Mouse (Mus musculus): ENCODE measurements around the gene Nars2. TPM values are rescaled to one million over a fixed set of nuclear protein-coding genes. Genes with fewer than 3 reads are reported as not detected.

Nars2 gene
- polyA plus RNA-seq, 2 experiments: 4.9 to 16.1 TPM

GRCm38 (mm10) chr7:96987676-96988075 is 36.4 kb downstream of the Nars2 start:
- TF ChIP-seq CTCF (IDR thresholded peaks at IDR 0.05; ENCODE audit: low read depth) (no peak), EP300 (IDR thresholded peaks at IDR 0.05; ENCODE audit: low read depth) (no peak)
- WGBS (ENCODE audit: insufficient replicate concordance): 67% methylated on average over 4 of the region's 4 CpGs
- H3K4me3 ChIP-seq (ENCODE audit: insufficient read depth in 1 of 2, low read depth in 2 of 2, low read length in 2 of 2): no peak overlapping the region
- no peak overlapping the region for H3K9ac ChIP-seq (replicated peaks)
- peaks cover 0 to 4% of the 10 kb centered on the region in 2 experiments; a peak in 1 of 4 replicates for H3K4me1 ChIP-seq (replicated peaks; ENCODE audit: control insufficient read depth in 2 of 2, insufficient read depth in 2 of 2, low read length in 1 of 2)
- H3K4me2 ChIP-seq (ENCODE audit: low read depth): no peak overlapping the region
- no peaks in the 10 kb centered on the region for H3K9me3 ChIP-seq (ENCODE audit: control insufficient read depth, low read length)
- H3K27ac ChIP-seq: no peak overlapping the region
- DNase-seq (ENCODE audit: low read depth in 3 of 3, low spot score in 3 of 3): no peak
- ATAC-seq (ENCODE audit: insufficient read depth): no peak
- no peaks in the 10 kb centered on the region for H3K27me3 ChIP-seq (ENCODE audit: control insufficient read depth, insufficient read depth, low read length)
- H3K36me3 ChIP-seq (replicated peaks; ENCODE audit: control insufficient read depth, insufficient read depth, low read depth): no peaks in the 10 kb centered on the region

GRCm38 (mm10) chr7:97012956-97013355 is 61.7 kb downstream of the Nars2 start:
- H3K4me1 ChIP-seq (replicated peaks; ENCODE audit: control insufficient read depth in 2 of 2, insufficient read depth in 2 of 2, low read length in 1 of 2): 0 out of 4 replicates have a peak, but pooled peaks cover 0 to 2% of the 10 kb centered on the region in 2 experiments
- 18% methylated on average over 3 of the region's 3 CpGs for whole genome bisulfite sequencing (ENCODE audit: insufficient replicate concordance)
- ATAC-seq (ENCODE audit: insufficient read depth): no peak

GRCm38 (mm10) chr7:97018005-97018404 is 66.7 kb downstream of the Nars2 start:
- no peak overlapping the region for H3K4me3 ChIP-seq (ENCODE audit: insufficient read depth in 1 of 2, low read depth in 2 of 2, low read length in 2 of 2)
- H3K36me3 ChIP-seq (replicated peaks; ENCODE audit: control insufficient read depth, insufficient read depth, low read depth): no peaks in the 10 kb centered on the region
- H3K4me1 ChIP-seq (replicated peaks; ENCODE audit: control insufficient read depth in 2 of 2, insufficient read depth in 2 of 2, low read length in 1 of 2): 0 out of 4 replicates have a peak, but pooled peaks cover 0 to under 1% of the 10 kb centered on the region in 2 experiments
- no peaks in the 10 kb centered on the region for H3K27me3 ChIP-seq (ENCODE audit: control insufficient read depth, insufficient read depth, low read length)
- ATAC-seq (ENCODE audit: insufficient read depth): no peak
- H3K27ac ChIP-seq: no peak overlapping the region
- no peak for DNase-seq (ENCODE audit: low read depth in 3 of 3, low spot score in 3 of 3)
- TF ChIP-seq CTCF (IDR thresholded peaks at IDR 0.05; ENCODE audit: low read depth) (no peak), EP300 (IDR thresholded peaks at IDR 0.05; ENCODE audit: low read depth) (no peak)
- 21% methylated on average over 4 of the region's 4 CpGs for WGBS (ENCODE audit: insufficient replicate concordance)
- H3K9ac ChIP-seq (replicated peaks): no peak overlapping the region
- no peaks in the 10 kb centered on the region; the same call in 1 of the 2 replicates for H3K9me3 ChIP-seq (ENCODE audit: control insufficient read depth, low read length)
- H3K4me2 ChIP-seq (ENCODE audit: low read depth): no peak overlapping the region

More at GRCm38 (mm10) chr7:97012956-97013355, 61.7 kb downstream of the Nars2 start:
- DNase-seq (ENCODE audit: low read depth in 3 of 3, low spot score in 3 of 3): no peak
- Histone ChIP-seq H3K27ac (no peak overlapping the region), H3K9ac (replicated peaks) (no peak overlapping the region), H3K9me3 (ENCODE audit: control insufficient read depth, low read length) (no peaks in the 10 kb centered on the region; the same call in 1 of the 2 replicates), H3K36me3 (replicated peaks; ENCODE audit: control insufficient read depth, insufficient read depth, low read depth) (no peaks in the 10 kb centered on the region), H3K4me3 (ENCODE audit: insufficient read depth in 1 of 2, low read depth in 2 of 2, low read length in 2 of 2) (no peak overlapping the region), H3K4me2 (ENCODE audit: low read depth) (no peak overlapping the region), H3K27me3 (ENCODE audit: control insufficient read depth, insufficient read depth, low read length) (no peaks in the 10 kb centered on the region)
- TF ChIP-seq CTCF (IDR thresholded peaks at IDR 0.05; ENCODE audit: low read depth) (no peak), EP300 (IDR thresholded peaks at IDR 0.05; ENCODE audit: low read depth) (no peak)

- Histone ChIP-seq H3K4me3 (ENCODE audit: insufficient read depth in 1 of 2, low read depth in 2 of 2, low read length in 2 of 2) (no peak overlapping the region), H3K27me3 (ENCODE audit: control insufficient read depth, insufficient read depth, low read length) (no peaks in the 10 kb centered on the region), H3K4me1 (replicated peaks; ENCODE audit: control insufficient read depth in 2 of 2, insufficient read depth in 2 of 2, low read length in 1 of 2) (no peaks in the 10 kb centered on the region), H3K27ac (no peak overlapping the region), H3K9me3 (ENCODE audit: control insufficient read depth, low read length) (no peaks in the 10 kb centered on the region; the same call in 1 of the 2 replicates), H3K9ac (replicated peaks) (no peak overlapping the region), H3K4me2 (ENCODE audit: low read depth) (no peak overlapping the region), H3K36me3 (replicated peaks; ENCODE audit: control insufficient read depth, insufficient read depth, low read depth) (no peaks in the 10 kb centered on the region)
- DNase-seq (ENCODE audit: low read depth in 3 of 3, low spot score in 3 of 3): no peak
- ATAC-seq (ENCODE audit: insufficient read depth): no peak
- TF ChIP-seq EP300 (IDR thresholded peaks at IDR 0.05; ENCODE audit: low read depth) (no peak), CTCF (IDR thresholded peaks at IDR 0.05; ENCODE audit: low read depth) (no peak)
- 69% methylated on average over 3 of the region's 3 CpGs for WGBS (ENCODE audit: insufficient replicate concordance)
Observed at GRCm38 (mm10) chr7:97018418-97018817, 67.1 kb downstream of the Nars2 start.

- Histone ChIP-seq H3K27ac (no peak overlapping the region), H3K27me3 (ENCODE audit: control insufficient read depth, insufficient read depth, low read length) (no peaks in the 10 kb centered on the region), H3K9ac (replicated peaks) (no peak overlapping the region), H3K4me2 (ENCODE audit: low read depth) (no peak overlapping the region), H3K36me3 (replicated peaks; ENCODE audit: control insufficient read depth, insufficient read depth, low read depth) (no peaks in the 10 kb centered on the region), H3K4me3 (ENCODE audit: insufficient read depth in 1 of 2, low read depth in 2 of 2, low read length in 2 of 2) (no peak overlapping the region), H3K9me3 (ENCODE audit: control insufficient read depth, low read length) (no peaks in the 10 kb centered on the region; the same call in 1 of the 2 replicates), H3K4me1 (replicated peaks; ENCODE audit: control insufficient read depth in 2 of 2, insufficient read depth in 2 of 2, low read length in 1 of 2) (no peaks in the 10 kb centered on the region)
- no peak for ATAC-seq (ENCODE audit: insufficient read depth)
- DNase-seq (ENCODE audit: low read depth in 3 of 3, low spot score in 3 of 3): no peak
- 46% methylated on average over 1 of the region's 1 CpGs for WGBS (ENCODE audit: insufficient replicate concordance)
- TF ChIP-seq EP300 (IDR thresholded peaks at IDR 0.05; ENCODE audit: low read depth) (no peak), CTCF (IDR thresholded peaks at IDR 0.05; ENCODE audit: low read depth) (no peak)
Observed at GRCm38 (mm10) chr7:97019303-97019702, 68.0 kb downstream of the Nars2 start.
